In genomic region chr19:60799867-60800569, GRCm38 (mm10) we compare ENCODE assay signal across 21 mouse cellular contexts. TPM values are rescaled to one million over a fixed set of nuclear protein-coding genes. Genes with fewer than 3 reads are reported as not detected.
DNase-seq lines count a peak whose midpoint lies in the region; ATAC-seq and TF ChIP-seq lines count a peak whose summit lies in the region.
"Had no signal": no experiment of that assay in that cellular context is flagged by ENCODE, and none has a peak within 500 bp of the region (broad histone marks: within the 10 kb centered on the region; RNA-seq: fewer than 3 reads in every experiment).

No protein-coding gene starts in this region.

- 0 out of 2 replicates have a peak, but pooled peaks cover 5% of the 10 kb centered on the region for H3K27me3 ChIP-seq in forebrain, embryonic 16.5 days (replicated peaks; ENCODE audit: control insufficient read depth, insufficient read depth, low read length)

- H3K4me2 ChIP-seq in forebrain, embryonic 16.5 days (ENCODE audit: low read length), result no peak overlapping the region
- H3K4me2 ChIP-seq: hindbrain, embryonic 14.5 days; lung, embryonic 14.5 days had no signal

- TF ChIP-seq CTCF in bone marrow macrophage, adult 2 months (IDR thresholded peaks at IDR 0.05; ENCODE audit: low read depth, low read length), result no peak

- no peaks in the 10 kb centered on the region for H3K9me3 ChIP-seq in ES-E14 (ENCODE audit: control insufficient read depth, insufficient read depth, low read depth, low read length)
- no peaks in the 10 kb centered on the region for H3K9me3 ChIP-seq in forebrain, embryonic 16.5 days (ENCODE audit: control insufficient read depth, low read length)
- H3K9me3 ChIP-seq: embryonic facial prominence, embryonic 10.5 days; limb, embryonic 10.5 days had no signal

- no peak overlapping the region for H3K9ac ChIP-seq in ES-E14 (ENCODE audit: insufficient read depth, low read depth, low read length, poor library complexity, severe bottlenecking)
- no peak overlapping the region for H3K9ac ChIP-seq in forebrain, embryonic 16.5 days (replicated peaks; ENCODE audit: low read depth, low read length)
- H3K9ac ChIP-seq: hindbrain, embryonic 14.5 days; lung, embryonic 14.5 days had no signal

- H3K27ac ChIP-seq in ES-E14 (ENCODE audit: insufficient read depth, low read depth, low read length, poor library complexity, severe bottlenecking), result no peak overlapping the region
- 0 out of 2 replicates have a peak overlapping the region, but pooled peaks have one; percentile 14 for H3K27ac ChIP-seq in bone marrow macrophage, adult 2 months (ENCODE audit: insufficient read depth, low read depth, low read length)
- no peak overlapping the region for H3K27ac ChIP-seq in forebrain, embryonic 16.5 days (ENCODE audit: low read length)
- H3K27ac ChIP-seq: embryonic facial prominence, embryonic 10.5 days; hindbrain, embryonic 14.5 days; left cerebral cortex, adult 2 months; limb, embryonic 10.5 days had no signal

- no peaks in the 10 kb centered on the region for H3K4me1 ChIP-seq in ES-E14 (ENCODE audit: control insufficient read depth in 2 of 2, insufficient read depth in 2 of 2, low read length in 2 of 2, poor library complexity in 1 of 2)
- peaks cover 13% of the 10 kb centered on the region for H3K4me1 ChIP-seq in bone marrow macrophage, adult 2 months (ENCODE audit: control insufficient read depth, insufficient read depth, low read length)
- H3K4me1 ChIP-seq in forebrain, embryonic 16.5 days (replicated peaks; ENCODE audit: control insufficient read depth, insufficient read depth, low read length), result no peaks in the 10 kb centered on the region
- H3K4me1 ChIP-seq: embryonic facial prominence, embryonic 10.5 days; limb, embryonic 10.5 days had no signal

- H3K4me3 ChIP-seq in ES-E14 (ENCODE audit: insufficient read depth in 1 of 2, low read depth in 1 of 2, low read length in 2 of 2, poor library complexity in 1 of 2, severe bottlenecking in 1 of 2), result no peak overlapping the region
- H3K4me3 ChIP-seq in bone marrow macrophage, adult 2 months (ENCODE audit: insufficient read depth, low read length), result no peak overlapping the region
- no peak overlapping the region for H3K4me3 ChIP-seq in forebrain, embryonic 16.5 days (replicated peaks; ENCODE audit: low read length)
- H3K4me3 ChIP-seq: embryonic facial prominence, embryonic 10.5 days; left cerebral cortex, adult 2 months; limb, embryonic 10.5 days had no signal

- in situ Hi-C loops in ES-E14 (cut with MboI; ENCODE audit: low sequenced_read_pairs in 2 of 2, unreplicated experiment in 2 of 2), result no loop called here

- 77% methylated on average over 7 of the region's 7 CpGs for WGBS in forebrain, embryonic 16.5 days

- no peak for TF ChIP-seq POLR2A in bone marrow macrophage, adult 2 months (IDR thresholded peaks at IDR 0.05; ENCODE audit: borderline replicate concordance, low read depth, low read length)

- H3K36me3 ChIP-seq in ES-E14 (ENCODE audit: control insufficient read depth, insufficient read depth, low read length, poor library complexity, severe bottlenecking), result no peaks in the 10 kb centered on the region
- H3K36me3 ChIP-seq in forebrain, embryonic 16.5 days (ENCODE audit: control insufficient read depth, insufficient read depth), result no peaks in the 10 kb centered on the region
- H3K36me3 ChIP-seq: embryonic facial prominence, embryonic 10.5 days; limb, embryonic 10.5 days had no signal

- no peak for DNase-seq in ES-E14 (ENCODE audit: low read depth, low spot score)
- peak; percentile 83 for DNase-seq in liver
- no peak for DNase-seq in layer of hippocampus, adult 9-11 months
- DNase-seq in T-cell, adult 2 months (ENCODE audit: low spot score), result no peak
- DNase-seq: adrenal gland, postnatal 36 days; cerebellum, postnatal 14 days; heart, adult 18-20 months; lung, embryonic 14.5 days; lung, postnatal 4 days; midbrain, embryonic 14.5 days; retina, postnatal 1 day; thymus, adult 2 months had no signal

- ATAC-seq in megakaryocyte, adult 5-6 weeks (ENCODE audit: poor library complexity, severe bottlenecking), result peak; percentile 63
- no peak for ATAC-seq in forebrain, embryonic 16.5 days
- ATAC-seq: intestine, embryonic 16.5 days; Patski had no signal

TF ChIP-seq in ES-E14, 5 proteins besides CTCF, POLR2A, EP300 and RAD21:
- TF ChIP-seq ZNF384 (IDR thresholded peaks at IDR 0.05; ENCODE audit: low read depth, low read length), result peak; percentile 8; the same call in 1 of the 2 replicates
- no peak for TF ChIP-seq MAFK (IDR thresholded peaks at IDR 0.05; ENCODE audit: insufficient read depth, low read depth, low read length)

RNA-seq across cellular contexts. Expression of gene Eif3a, which starts 9.6 kb away (rescaled TPM):
- total RNA-seq in ES-E14 (2012; rRNA removed), result 234 and 237 TPM in 2 replicates
- 177 and 182 TPM in 2 replicates for polyA plus RNA-seq in bone marrow macrophage, adult 2 months (2012; ENCODE audit: insufficient read depth, insufficient read length, missing spikeins)
- total RNA-seq in megakaryocyte, adult 5-6 weeks (2015), result 152 and 154 TPM in 2 replicates
- total RNA-seq in megakaryocyte, adult 5-6 weeks (2017), result 194 and 226 TPM in 2 replicates
- 123 and 125 TPM in 2 replicates for polyA plus RNA-seq in forebrain, embryonic 16.5 days (2015; fragmentation: Nextera tagmentation; extraction: Ambion mirVana)

RNA-seq across cellular contexts. Expression of gene Fam45a, which starts 11.4 kb away (rescaled TPM):
- 15.6 and 17.0 TPM in 2 replicates for total RNA-seq in ES-E14 (2012; rRNA removed)
- 51.1 and 56.4 TPM in 2 replicates for polyA plus RNA-seq in bone marrow macrophage, adult 2 months (2012; ENCODE audit: insufficient read depth, insufficient read length, missing spikeins)
- 47.7 and 49.6 TPM in 2 replicates for total RNA-seq in megakaryocyte, adult 5-6 weeks (2015)
- total RNA-seq in megakaryocyte, adult 5-6 weeks (2017), result 28.8 and 31.3 TPM in 2 replicates
- polyA plus RNA-seq in forebrain, embryonic 16.5 days (2015; fragmentation: Nextera tagmentation; extraction: Ambion mirVana), result 42.9 and 43.6 TPM in 2 replicates

RNA-seq across cellular contexts. Expression of gene Nanos1, which starts 44.2 kb away (rescaled TPM):
- total RNA-seq in ES-E14 (2012; rRNA removed), result 5.4 and 6.9 TPM in 2 replicates
- polyA plus RNA-seq in bone marrow macrophage, adult 2 months (2012; ENCODE audit: insufficient read depth, insufficient read length, missing spikeins), result 1.4 and 1.7 TPM in 2 replicates
- total RNA-seq in megakaryocyte, adult 5-6 weeks (2015), result 1.8 and 2.6 TPM in 2 replicates
- total RNA-seq in megakaryocyte, adult 5-6 weeks (2017), result 1.6 and 2.1 TPM in 2 replicates
- 11.5 and 13.0 TPM in 2 replicates for polyA plus RNA-seq in forebrain, embryonic 16.5 days (2015; fragmentation: Nextera tagmentation; extraction: Ambion mirVana)
